Mouse (Mus musculus): Measurements from ENCODE around the gene Slc22a18.
"Not testable (repeated sequence)": the region's sequence is repeated elsewhere in the genome, so short reads cannot be mapped to it uniquely, and the experiment has no call there.

Gene Slc22a18

DNA sequence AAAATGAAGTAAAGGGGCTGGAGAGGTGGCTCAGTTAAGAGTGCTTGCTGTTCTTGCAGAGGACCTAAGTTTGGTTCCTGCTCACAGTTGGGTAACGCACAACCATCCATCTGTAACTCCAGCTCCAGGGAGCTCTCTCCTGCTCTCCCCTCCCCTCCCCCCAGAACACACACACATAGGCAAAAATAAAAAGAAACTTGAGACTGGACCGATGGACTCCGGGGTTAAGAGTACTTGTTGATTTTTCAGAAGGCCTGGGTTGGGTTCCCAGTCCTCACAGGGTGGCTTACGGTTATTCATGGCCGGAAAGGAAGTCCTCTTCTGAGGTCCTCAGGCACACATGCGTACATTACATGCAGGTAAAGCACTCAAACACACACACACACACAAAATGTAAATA, 30.4 kb downstream of the Slc22a18 start:
- DNase-seq (ENCODE audit: low spot score in 2 of 2): no peak

DNA sequence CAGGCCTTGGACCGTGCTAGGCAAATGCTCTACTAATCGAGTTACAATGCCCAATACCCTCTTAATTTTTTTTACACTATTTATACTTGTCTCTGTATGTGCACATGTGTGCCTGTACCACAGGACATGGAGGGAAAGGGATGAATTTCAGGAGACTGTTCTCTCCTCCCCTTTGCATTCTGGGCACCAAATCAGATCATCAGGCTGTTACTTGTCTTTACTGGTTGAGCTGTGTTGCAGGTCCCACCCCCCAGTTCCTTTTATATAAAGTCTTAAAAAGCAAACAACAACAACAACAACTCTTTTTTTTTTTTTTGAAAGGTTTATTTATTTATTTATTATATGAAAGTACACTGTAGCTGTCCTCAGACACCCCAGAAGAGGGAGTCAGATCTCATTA, 31.9 kb downstream of the Slc22a18 start:
- DNase-seq (ENCODE audit: low spot score in 2 of 2): no peak

DNA sequence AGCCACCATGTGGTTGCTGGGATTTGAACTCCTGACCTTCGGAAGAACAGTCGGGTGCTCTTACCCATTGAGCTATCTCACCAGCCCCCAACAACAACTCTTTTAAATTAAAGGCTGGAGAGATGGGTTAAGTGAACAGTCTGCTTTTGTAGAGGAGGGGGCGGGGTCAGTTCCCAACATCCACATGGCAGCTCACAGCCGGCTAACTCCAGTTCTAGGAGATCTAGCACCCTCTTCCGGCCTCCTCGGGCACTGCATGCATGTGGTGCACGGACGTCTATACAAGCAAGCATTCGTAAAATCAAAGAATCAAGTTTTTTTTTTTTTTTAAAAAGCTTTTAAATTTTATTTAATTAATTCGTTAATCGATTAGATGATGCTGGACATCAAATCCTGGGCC, 32.3 kb downstream of the Slc22a18 start:
- DNase-seq (ENCODE audit: low spot score in 2 of 2): peak; percentile 61 to 75

DNA sequence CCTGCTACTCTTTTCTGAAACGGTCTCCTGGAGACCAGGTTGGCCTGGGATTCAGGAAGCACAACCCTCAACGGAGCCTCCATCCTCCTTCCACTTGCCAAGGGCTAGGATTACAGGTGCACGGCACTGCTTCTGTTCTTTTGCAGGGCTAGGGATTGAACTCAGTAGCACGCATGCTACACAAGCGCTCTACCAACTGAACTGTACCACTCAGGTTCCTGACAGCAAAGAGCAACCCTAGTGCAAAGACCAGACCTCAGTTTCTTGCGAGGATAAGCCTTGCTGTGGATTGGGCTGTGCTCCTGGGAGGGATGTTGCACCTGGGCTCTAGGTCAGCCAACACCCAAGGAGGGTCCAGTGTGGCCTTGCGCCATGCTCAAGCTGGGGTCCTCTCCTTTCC, 32.7 kb downstream of the Slc22a18 start:
- DNase-seq (ENCODE audit: low spot score in 2 of 2): no peak

DNA sequence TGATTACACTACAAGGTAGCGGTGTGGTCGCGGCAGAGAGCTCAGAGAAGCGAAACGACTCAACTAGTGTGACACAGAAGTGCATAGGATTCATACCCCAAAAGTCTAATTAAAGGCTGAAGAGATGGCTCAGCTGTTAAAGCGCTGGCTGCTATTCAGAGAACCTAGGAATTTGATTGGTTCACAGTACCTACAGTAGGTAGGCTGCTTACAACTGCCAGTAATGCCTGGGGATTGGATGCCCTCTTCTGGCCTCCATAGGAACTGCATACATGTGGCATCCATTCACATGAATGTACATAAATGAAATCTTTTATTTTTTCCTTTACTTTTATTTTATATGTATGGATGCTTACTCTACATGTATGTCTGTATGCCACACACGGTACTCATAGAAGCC, 33.1 kb downstream of the Slc22a18 start:
- DNase-seq (ENCODE audit: low spot score in 2 of 2): peak in 1 of 2 experiments; percentile 68

DNA sequence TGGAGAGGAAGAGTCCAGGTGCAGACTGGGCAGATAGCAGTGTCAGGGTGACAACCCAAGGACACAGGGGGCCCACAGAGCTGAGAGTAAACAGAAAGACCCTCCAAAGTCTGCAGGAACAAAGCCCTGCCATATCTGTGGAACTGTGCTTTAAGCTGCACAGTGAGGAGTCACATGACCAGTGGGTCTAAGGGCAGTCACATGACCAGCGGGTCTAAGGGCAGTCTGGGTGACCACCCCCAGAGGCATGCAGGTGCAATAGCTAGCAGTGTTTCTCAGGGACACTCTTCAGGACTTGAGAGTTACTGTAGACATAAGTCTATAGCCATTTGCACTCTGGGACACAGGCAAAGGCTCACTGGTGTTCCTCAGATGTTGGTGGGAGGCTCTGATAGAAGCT, 36.0 kb downstream of the Slc22a18 start:
- DNase-seq (ENCODE audit: low spot score in 2 of 2): no peak

DNA sequence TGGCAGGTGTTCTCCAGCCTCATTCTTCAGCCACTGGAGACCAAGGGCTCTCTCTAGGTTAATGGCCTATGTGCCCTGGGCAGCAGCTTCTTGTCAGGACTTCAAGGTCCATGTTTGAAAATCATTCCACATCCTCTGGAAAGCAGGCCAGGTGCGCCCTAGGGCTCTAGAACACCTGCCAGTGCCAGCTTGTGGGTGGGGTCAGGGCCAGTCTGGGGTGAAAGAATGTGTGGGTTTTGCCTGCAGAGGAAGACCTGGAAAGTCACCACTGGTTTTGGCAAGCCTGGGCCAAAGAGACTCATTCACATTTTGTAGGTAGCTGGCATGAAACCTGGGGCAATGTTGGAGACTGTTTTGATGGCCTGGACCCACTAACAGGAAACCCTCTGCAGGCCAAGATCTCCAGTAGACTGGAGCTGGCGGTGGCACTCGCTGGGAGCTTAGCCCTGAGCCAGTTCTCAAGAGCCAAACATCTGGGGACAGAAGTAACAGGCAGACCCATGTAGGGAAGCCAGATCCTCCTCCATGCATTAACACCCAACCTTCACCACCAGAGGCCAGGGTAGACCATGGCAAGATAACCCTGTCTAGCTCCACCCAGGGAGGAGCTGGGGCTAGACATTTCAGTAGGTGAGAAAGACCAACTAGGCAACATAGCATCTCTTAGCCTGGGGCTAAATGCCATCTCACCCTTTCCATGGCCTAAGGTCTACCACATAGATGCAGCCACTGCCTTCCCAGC, 37.2 kb downstream of the Slc22a18 start:
- DNase-seq (ENCODE audit: low spot score in 2 of 2): no peak

DNA sequence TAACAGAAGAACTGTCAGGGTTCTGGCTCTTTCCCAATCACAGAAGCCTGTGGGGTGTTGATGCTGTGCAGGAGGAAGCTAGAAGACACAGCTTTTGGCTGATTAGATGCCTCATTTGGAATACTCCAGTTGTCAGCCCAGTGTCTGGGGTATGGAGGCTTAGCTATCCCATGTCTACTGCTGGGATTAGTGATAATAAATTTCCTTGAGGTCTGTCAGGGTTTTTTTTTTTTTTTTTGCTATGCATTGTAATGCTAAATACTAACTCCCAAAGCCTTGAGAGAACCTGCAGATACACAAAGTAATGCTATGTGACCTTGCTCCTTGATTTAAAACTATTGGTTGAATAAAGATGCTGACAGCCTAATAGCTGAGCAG, 37.8 kb downstream of the Slc22a18 start:
- DNase-seq (ENCODE audit: low spot score in 2 of 2): no peak

DNA sequence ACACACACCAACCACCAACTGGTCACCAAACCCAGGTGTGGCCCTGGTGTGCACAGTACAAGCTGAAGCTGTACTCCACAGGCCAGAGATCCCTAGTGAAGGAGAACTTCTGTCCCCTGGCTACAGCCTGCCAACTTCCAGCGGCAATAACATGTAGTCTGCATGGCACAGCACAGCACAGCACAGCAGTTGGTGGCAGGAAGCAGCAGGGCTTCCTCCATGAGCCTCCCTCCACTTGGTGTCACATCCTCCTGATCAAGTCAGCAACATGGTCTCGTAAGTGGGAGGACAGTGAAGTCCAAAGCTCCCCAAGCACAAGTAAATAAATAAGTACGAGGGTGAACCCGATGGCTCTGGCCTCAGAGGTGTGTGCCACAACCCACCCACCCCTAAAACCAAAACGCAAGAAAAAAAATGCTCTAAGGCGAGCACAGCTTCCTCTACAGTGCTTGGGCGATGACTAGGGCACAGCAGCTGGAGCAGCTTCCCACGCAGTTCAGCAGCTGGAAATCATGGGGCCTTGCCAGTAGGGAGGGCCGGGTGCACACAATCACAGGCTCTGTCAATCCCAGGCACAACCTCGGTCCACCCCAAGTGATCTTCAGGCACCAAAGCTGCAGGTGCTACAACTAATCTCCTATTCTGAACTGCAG, 40.4 kb downstream of the Slc22a18 start:
- DNase-seq (ENCODE audit: low spot score in 2 of 2): no peak

DNA sequence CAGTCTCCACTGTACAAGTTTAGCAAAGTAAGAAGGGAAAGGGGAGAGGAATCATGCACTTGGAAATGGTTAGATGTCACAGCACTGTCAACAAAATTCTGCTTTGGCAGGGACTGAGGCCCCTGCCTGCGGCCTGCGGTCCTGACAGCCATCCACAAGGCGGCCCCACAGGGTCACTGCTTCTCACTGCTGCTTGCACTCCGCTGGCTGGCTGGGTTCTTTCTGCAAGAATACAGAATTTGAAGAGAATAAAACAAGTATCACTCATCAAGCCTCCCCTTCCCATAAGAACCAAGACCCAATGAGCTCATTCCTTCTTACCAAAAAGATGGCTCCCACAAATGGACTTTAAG, 40.9 kb downstream of the Slc22a18 start:
- DNase-seq (ENCODE audit: low spot score in 2 of 2): no peak

DNA sequence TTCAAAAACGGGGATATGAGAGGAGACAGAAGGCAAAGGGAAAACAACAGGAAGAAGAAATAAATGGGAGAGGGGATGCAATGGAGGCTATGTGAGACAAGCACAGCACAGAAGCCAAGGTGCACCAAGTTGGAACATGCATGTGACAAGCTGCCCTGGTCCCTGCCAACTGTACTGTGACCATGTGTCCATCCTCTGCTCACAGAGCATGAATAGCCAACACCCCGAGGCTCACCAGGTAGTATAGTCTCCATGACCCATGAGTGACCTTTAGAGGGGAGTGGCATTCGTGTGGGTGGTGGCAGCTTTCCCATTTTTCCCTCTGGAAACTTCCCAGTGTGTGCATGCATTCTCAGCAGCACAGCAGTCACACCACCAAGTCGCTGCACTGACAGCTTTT, 45.8 kb downstream of the Slc22a18 start:
- DNase-seq (ENCODE audit: low spot score in 2 of 2): no peak

DNA sequence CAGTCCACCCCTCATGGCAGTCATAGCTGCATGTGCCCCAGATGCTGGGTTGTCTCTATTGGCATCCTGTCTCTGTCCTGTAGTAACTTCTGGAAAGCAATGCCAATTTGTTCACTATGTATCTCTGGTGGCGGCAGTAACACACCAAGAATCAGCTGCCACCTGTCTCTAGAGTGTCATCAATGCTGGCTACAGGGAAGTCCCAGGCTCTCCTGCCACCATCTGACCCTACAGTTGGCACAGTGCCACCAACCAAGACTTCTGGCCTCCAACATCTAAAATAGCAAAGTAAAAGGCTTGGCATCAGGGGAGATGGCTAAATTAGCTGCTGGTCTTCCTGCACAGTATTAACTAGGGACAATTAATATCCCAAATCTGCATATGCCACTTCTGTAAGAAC, 58.9 kb downstream of the Slc22a18 start:
- no peak for DNase-seq (ENCODE audit: low spot score in 2 of 2)

DNA sequence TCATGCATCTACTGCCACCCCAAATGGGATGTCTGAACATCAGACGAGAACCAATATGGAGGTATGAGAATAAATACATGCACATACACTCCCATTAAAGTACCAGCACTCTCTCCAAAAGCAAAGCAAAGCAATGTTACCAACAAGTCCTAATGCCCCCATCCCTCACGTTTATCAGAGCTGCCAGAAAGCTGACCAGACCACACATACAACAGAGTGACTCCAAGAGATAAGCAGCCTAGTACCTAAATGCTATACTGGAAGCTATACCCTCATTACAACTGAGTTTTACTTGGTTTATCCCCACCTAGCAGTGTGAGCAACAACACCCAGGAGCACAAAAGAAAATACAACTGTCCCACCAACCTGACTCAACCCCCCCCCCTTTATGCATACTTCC, 59.7 kb downstream of the Slc22a18 start:
- no peak for DNase-seq (ENCODE audit: low spot score in 2 of 2)

DNA sequence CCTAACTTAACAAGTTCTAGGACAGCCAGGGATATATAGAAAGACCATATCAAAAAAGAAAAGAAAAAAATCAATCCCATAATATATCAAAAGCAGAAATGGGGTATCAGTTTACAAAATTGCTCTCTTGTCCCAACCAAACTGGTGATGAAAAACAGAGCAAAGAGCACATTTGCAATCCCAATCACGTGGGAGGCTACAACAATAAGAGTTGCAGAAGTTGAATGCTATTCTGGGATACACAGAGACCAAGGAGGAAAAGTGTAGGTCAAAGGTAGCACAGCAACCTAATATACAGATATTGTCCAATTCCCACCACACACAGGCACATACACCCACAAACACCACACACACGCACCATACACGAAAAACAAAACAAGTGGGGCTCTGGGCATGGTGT, 62.7 kb downstream of the Slc22a18 start:
- no peak for DNase-seq (ENCODE audit: low spot score in 2 of 2)

DNA sequence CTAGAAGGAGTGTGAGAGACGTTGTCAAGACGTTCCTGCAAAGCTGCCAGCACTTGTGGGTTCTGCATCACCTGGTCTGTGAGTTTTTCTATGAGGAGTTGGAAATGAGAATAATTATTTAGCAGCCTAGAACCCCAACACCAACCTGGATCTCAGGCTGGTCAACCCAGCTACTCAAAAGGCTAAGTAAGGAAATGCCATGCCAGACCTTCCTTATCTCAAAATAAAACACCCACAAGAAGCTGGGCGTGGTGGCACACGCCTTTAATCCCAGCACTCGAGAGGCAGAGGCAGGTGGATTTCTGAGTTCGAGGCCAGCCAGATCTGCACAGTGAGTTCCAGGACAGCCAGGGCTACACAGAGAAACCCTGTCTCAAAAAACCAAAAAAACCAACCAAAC, 64.7 kb downstream of the Slc22a18 start:
- DNase-seq (ENCODE audit: low spot score in 2 of 2): not testable (repeated sequence)

DNA sequence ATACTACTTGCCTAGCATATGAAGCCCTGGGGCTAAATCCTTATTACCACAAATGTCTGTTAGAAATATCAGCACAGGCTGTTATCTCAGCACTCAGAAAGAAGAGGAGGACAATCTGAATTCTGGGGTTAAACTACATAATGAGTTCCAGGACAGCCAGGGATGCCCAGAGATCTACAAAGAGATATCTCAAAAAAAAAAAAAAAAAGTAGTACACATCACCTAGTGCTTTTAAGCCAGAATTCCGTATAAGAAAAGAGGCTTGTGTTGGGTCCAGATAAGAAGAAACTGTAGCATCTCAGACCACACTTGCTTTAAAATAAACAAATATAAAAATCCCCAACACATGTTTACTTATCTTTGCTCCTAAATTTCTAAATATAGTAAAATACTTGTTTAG, 65.1 kb downstream of the Slc22a18 start:
- no peak for DNase-seq (ENCODE audit: low spot score in 2 of 2)

DNA sequence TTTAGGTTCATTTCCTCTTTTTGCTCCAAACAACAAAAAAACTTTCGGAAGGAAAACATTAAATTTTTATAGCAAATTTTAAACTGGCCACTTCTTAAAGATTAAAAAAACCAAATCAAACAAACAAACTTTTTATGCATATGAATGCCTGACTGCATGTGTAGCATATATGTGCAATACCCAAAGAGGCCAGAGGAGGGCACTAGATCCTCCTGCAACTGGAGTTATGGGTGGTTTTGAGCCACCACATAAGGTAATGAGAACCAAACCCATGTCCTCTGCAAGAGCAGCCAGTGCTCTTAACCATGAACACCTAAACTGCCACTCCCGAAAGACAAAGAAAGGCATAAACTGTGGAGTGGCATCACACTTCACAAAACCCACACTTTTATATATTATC, 70.8 kb downstream of the Slc22a18 start:
- DNase-seq (ENCODE audit: low spot score in 2 of 2): peak in 1 of 2 experiments; percentile 11

DNA sequence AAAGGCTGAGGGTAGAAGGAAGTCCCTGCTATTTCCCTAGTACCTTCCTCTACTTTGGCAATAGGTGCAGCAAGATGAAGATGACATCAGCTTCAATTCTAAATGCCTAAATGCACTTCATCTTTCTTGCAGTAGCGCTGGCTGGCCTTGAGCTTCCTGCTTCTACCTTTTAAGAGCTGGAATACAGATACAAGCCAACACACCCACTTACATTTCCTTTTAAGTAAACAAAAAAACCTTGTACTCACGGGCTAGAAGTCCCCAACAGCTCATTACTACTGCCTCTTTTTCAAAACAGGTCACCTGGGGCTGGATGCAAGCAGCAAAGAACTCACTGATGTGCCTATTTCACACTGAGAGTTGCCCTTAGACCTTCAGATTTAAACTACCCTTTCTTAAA, 73.0 kb downstream of the Slc22a18 start:
- no peak for DNase-seq (ENCODE audit: low spot score in 2 of 2)

DNA sequence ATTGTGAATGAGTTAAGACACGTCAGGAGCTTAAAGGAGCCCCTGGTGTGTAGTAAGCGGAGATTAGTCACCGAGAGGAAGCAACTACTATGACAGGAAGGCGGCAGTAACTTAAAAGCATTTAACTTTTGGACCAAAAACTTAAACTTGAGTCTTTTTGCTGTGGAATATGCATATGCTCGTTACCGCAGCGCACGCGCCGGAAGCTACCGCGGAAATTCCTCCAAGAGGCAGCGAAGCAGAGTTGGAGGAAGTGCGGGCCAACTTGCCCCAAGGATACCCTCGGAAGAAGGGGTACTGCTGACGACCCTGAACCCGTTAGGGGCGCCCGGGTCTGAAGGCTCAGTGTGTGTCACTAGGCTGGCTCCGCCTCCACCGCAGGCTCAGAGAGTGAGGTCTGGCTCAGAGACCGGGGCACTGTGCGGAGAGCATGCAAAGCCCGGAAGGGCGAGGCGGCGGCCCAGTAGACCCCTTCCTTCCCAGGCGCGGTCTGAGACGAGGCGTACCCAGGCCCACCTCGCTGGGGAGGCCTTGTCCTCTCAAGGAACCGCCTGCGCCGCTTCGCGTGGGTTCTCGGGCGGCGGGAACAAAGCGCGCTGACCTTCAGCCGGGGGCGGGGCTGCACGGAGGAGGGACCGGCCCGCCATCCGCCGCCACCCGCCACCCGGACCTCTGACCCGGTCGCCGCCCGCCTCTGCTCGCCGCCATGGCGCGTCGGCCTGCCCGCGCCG, 74.9 kb downstream of the Slc22a18 start:
- peak in 1 of 2 experiments; percentile 47 for DNase-seq (ENCODE audit: low spot score in 2 of 2)
